Mouse (Mus musculus): ENCODE measurements around the gene Adamts17.

GRCm38 (mm10) chr7:66954073-66954472 lies 114.5 kb downstream of the Adamts17 start:
- TF ChIP-seq JUN (IDR thresholded peaks at IDR 0.05; ENCODE audit: insufficient read depth, low read depth, low read length) (no peak), POLR2A (IDR thresholded peaks at IDR 0.05; ENCODE audit: low read depth, low read length) (no peak), BHLHE40 (IDR thresholded peaks at IDR 0.05; ENCODE audit: low read depth, low read length) (no peak), ZKSCAN1 (IDR thresholded peaks at IDR 0.05; ENCODE audit: borderline replicate concordance, low read depth, low read length) (no peak), USF2 (conservative IDR thresholded peaks at IDR 0.05; ENCODE audit: low read depth, low read length) (no peak)
